Mouse (Mus musculus): ENCODE measurements around the gene Ccdc12.

GRCm38 (mm10) chr9:110725721-110726135 lies 69.4 kb downstream of the Ccdc12 start:
- TF ChIP-seq CTCF (IDR thresholded peaks at IDR 0.05; ENCODE audit: insufficient read depth, low read length) = no peak
- no peak for TF ChIP-seq POLR2A (IDR thresholded peaks at IDR 0.05; ENCODE audit: borderline replicate concordance, extremely low read depth, low read depth, low read length)

Data from lung, adult 2 months (tissue).